Mouse (Mus musculus) CD4-positive, CD25-positive, alpha-beta regulatory T cell, adult 2 months (primary cell): ENCODE measurements at regions not wholly inside any gene's neighbourhood (a gene's known extent, or its start where the extent isn't known, plus 50 kb on each side); places are given as distances from the start of the nearest gene placed in this dataset.

Experiments
- DNase-seq: peaks from one replicate; pipeline ENCODE4 v3.0.0-alpha.2; 2012; ENCODE audit warnings: low read depth, low spot score

DNA sequence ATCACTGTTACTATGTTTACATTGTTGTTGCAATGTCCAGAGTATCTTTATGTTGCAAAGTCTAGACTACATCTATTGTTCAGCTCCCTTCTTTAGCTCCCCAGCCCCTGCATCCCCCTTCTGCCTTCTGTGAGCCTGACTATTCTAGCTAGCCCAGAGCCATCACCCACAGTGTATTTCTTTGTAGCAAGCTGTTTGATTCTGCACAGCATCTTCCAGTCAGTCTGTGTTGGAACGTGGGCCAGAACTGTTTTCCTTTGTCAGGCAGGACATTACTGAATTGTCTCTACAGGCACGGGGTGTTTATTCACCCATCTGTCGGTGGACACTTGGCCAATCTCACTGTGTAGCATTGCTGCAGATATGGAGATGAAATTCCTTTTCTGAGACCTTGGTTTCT, 295.4 kb upstream of the Trpc7 start:
- no peak for DNase-seq

DNA sequence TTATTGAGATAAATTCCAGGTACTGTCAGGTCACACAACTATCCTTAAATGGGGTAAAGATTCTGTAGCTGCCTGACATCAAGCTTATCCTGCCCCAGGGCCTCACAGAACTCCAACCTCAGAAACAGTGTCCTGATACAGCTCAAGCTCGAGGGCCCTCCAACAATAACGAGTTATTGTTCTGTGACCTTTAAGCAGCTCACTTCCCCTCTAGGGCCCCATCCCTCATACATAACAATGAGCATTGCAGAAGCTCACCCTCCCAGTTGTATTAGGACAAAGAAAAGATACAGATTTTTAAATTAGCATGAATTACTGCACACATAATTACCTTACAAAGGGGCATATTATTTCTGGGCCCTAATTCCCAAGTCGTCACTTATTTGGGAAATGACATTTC, 293.5 kb upstream of the Trpc7 start:
- no peak for DNase-seq

DNA sequence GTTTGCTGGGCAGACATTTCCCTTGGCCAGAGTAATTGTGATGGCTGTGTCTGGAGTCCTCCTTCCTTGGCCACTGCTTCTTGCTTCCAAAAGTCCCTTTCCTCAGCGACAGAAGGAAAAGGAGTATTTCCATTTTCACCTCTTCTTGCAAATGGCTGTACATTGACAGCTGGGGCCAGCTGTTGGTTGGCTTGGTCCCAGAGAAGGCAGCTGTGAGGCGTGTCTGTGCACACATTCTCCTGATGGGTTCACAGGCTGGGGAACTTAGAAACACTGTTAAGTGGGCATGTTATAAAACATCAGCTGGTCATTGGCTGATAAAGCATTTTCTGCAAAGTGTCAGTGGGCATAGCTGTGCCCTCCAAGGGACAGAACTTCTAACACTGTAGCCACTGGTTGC, 290.4 kb upstream of the Trpc7 start:
- no peak for DNase-seq

DNA sequence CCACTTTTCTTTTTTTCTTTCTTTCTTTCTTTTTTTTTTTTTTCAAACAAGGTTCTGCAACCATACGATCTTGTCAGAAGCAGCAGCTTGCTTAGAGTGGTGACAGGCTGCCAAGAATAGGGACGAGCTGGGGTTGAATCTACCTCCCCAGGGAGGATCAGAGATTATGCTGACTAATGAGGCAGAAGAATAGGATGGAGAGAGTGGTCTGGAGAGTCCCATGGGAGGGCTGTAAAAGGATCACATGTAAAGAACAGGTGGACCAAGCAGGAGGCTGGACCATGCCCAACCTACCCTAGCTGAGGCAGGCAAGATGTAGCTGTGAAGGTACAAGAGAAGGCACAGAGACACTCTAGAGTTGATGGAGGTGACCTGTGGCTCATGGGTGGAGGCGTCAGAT, 274.4 kb upstream of the Trpc7 start:
- no peak for DNase-seq

DNA sequence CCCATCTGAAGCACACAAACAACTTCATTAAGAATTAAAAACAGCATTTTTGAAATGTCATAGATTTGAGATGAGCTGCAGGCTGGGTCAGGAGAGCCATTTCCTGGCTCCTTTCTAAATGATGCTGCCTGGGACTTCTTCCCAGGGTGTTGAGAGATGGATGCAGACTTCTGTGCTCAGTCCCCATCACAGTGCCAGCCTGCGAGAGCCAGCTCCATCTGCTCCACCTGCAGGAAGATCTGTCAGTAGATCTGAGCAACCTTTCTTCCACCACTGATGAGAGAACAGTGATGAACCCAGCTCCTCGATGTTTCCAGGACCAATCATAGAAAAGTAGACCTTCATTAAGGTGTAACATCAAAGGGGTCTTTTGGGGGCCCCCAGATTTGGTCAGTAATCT, 273.8 kb upstream of the Trpc7 start:
- DNase-seq = no peak

DNA sequence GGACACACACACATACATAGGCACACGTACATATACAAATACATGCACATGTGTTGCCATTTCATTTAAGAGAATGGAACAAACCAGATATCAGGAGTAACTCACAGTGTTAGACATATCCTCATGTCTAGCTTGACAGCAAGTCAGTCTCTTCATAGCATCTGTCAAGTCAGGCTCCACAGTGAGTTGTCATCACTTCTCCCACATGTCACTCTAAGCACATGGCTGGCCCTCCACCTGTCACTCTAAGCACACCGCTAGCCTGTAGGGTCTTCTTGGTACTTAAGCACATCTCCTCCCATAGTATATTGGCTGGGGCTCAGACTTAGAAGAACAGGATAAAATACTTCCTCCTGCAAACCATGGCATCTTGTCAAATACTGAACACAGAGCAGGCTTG, 269.6 kb upstream of the Trpc7 start:
- DNase-seq = no peak

DNA sequence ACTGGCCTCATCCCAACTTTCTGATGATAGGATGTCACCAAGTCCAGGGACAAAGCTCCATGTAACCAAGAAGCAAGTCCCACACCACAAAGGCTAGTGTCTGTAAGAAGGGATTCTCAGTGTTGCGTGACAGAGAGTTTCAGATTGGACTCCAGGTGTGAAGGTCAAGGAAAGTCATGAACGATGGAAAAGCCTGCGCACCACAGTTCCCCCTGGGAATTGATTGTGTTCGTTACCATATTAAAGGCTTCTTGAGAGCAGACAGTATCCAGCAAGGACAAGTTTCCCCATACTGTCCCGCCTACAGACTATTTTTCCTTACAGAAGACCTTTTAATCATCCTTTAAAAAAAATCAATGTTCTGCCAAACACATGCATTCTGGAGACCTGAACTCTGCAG, 257.0 kb upstream of the Trpc7 start:
- DNase-seq = no peak

DNA sequence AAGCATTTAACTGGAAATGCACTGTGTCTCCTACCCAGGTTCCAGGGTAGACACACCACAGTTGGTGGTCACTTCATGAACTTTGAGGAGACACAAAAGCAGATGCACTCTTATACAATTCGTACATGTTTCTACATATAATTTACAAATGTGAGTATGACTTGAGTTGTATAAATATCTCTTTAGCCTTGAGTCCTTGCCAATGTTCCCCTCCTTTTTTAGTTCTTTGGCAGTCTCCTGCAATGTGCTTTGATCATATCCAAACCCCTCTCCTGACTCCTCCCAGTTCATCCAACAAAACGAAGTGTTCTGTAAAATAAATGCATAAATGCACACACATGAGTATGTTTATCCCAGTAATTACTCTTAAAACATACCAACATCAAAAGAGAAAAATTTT, 251.8 kb upstream of the Trpc7 start:
- DNase-seq = no peak

DNA sequence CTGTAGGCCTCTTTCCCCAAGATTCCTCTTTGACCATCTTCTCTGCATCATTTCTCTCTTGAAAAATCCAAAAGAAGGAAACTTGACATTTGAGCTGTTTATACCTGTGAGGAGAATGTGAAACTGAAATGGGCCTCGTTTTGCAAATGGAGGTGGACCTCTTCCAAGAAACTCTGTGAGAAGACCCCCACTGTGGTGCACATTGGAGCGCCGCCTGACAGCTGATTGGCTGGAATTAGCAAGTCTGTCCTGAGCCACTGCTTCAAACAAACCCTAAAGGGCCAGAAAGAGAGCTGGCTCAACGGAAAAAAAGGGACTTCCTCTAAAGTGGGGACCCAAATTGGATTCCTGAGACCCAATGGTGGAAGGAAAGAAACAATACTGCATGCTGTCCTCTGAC, 250.9 kb upstream of the Trpc7 start:
- DNase-seq = no peak

DNA sequence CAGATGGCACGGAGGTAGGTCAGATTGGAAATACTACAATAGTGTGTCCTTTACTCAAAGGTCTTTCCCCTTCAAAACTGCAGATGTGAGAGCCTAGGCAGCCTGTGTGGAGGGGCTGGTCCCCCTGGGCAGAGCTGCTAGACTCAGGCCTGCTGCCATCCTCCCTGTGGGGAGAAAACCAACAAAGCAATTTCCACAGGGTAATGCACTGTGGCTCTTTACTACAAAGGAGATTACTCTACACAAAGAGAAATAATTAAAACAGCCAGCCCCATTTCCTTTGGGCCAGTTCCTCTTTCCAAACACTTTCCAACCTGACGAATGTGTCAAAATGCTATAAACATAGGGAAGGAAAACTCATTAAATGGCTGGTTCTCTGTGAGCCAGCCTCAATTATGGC, 250.0 kb upstream of the Trpc7 start:
- DNase-seq = no peak

DNA sequence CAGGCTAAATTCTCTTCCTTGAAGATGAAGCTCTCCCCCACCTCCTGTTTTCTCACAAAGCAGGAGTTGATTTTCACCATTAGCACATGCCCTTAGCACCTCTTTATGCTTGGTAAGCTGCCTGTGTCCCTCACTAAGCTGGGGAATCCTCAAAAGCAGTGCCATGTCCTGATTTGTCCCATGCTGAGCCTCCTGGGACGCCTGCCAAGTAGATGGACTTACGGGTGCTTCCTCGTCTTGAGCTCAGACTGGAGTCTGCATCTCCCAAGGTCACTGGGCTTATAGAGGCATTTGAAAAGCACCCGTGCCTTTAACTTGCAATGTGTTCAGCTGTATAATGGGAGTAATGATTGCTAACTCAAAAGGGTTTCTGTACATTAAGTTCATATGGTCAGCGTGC, 247.1 kb upstream of the Trpc7 start:
- no peak for DNase-seq

DNA sequence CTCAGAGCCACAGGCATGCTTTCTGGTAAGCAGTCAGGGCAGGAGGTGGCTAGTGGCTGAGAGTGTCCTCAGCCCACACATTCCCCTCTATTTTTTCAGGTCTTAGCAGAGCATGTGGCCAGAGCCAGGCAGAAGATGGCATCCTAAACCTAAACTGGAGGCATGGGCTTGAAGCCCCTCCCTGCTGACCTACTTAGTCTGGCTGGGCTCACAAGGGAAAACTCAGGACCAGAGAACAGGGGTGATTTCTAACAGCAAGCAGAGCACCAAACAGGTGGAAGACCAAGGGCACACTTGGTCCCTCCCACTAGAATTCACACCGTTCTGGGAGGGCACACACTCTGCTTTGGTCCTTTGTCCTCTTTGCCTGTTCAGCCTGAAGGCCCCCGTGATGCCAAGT, 246.6 kb upstream of the Trpc7 start:
- DNase-seq = no peak

DNA sequence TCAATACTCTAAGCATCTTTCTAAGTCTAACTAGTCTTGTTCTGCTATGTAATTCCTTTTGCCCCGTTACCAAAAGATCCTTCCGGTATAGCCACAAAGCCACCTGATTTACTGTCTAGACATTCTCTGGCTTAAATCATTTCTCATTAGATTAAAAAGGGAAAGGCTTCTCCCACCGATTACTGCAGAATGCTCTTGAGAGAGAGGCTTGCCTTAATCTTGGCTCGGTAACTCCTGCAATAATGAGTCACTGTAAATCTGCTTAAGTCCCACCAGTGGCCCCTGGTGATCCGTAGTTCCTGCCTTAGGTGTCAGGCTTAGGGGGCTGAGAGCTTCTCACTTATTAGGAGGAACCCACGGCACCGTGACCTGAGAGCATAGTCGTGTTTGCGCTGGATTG, 220.1 kb upstream of the Trpc7 start:
- no peak for DNase-seq

DNA sequence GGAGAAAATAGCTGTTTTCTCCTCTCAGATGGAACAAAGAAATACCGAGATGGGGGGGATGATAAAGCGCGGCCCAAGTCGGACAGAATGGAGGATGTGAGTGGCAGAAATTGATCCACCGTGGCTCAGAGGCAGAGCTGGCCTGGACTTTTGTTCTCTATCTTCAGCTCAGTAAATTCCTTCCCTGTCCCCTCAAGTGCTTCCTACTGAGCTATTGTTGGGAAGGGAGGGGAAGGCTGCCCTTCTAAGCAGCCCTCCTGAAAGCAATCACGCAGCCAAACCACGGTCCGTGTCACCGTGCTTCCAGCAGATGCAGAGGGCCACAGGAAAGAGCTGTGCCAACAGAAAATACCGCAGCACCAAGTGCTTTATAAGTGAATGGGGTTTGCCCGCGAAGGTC, 212.2 kb upstream of the Trpc7 start:
- DNase-seq = no peak

DNA sequence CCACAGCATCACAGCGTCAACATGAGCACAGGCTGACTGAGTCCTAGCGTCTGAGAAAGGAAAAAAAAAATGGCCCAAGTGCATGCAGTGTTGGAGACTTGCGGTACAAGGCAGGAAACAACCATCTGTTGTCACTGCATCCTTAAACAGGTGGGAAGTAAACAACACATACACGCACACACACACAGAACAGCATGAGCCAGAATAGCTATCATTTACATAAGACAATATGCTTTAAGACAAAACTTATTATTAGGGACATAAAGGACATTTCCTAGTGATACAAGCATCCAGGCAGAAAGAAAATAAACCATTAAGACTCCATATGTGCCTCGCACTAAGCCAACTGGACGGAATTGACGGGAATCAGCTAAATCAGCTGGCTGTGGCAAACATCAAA, 203.8 kb upstream of the Trpc7 start:
- no peak for DNase-seq

DNA sequence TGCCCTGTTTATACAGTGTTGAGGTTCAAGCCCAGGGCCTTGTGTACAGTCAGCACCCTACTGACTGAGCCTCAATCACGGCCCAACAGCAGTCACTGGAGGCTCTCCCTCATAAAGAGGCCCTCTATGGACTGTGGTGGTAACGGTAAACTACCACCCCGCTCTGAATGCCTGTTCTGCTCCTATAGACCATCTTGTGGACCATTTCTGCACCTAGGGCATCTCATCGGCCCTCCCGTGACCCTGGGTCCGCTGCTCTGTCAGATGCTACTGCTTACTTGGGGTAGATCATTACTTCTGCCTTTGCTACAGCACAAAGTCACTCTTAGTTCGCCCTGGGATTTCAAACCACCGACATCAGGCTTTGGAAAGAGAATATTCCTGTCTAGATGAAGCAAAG, 196.1 kb upstream of the Trpc7 start:
- no peak for DNase-seq

DNA sequence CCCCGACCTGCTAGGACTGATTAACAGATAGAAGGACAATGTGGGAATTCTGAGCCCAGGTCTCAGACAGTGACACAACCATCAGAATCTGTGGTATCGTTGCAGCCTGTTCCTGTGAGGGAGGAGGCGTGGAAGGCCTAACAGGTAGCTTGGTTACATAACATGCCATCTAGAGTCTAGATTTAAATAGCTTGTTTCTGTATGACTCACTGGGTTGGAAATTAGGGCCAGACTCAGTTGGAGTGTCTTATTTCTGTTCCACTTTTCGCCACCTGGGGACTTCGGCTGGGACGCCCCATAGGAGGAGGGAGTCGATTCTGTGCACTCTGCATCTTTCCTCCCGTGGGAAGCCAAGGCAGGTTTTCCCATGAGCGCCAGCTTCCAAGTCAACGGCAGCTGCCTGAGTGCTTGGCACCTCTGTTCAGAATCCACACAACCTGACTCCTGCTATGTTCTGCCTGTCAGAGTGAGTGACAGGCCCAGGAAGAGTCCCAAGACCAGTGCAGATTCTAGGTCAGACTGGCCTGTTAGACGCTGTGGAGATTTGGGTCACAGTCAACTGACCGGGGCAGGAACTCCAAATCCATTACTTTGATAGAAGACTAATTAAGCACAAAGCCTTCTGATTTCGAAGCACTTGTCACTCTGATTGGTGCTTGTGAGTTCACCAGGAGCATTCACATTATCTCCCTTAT, 193.7 kb upstream of the Trpc7 start:
- no peak for DNase-seq

DNA sequence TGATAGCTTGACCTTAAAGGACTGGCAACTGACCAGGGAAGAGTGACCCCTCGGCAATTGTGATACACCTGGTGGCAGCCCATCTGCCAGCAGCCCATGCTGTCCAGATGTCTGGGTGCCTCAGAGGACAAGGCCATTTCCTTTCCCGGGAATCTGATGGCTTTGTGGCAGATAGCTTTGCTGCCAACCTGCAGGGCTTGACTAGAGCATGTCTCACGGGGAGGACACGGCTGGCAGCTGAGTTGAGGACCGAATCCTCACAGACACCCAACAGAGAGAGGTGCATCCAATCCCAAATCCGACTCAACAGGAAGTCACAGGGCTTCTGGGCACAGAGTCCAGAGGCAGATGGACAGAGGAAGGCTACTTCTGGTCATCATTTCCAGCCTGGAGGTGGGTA, 192.2 kb upstream of the Trpc7 start:
- no peak for DNase-seq

DNA sequence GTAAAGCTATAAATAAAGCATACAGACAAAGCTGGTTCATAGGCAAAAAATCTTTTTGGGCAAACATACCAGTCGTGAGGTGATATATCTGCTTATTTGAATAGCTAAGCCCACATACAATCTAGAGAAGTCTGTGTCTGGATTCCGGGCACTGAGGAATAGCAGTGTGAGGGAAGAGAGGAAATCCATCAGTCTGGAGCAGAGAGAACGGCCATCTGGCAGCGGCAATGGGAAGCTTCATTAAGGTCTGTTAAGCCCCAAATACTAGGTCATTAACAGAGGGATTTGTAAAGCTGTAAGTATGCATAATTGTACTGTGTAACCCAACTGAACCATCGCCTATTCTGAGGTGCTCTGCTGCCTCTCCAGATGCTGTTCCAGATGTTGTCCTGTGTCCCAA, 191.6 kb upstream of the Trpc7 start:
- DNase-seq = no peak

DNA sequence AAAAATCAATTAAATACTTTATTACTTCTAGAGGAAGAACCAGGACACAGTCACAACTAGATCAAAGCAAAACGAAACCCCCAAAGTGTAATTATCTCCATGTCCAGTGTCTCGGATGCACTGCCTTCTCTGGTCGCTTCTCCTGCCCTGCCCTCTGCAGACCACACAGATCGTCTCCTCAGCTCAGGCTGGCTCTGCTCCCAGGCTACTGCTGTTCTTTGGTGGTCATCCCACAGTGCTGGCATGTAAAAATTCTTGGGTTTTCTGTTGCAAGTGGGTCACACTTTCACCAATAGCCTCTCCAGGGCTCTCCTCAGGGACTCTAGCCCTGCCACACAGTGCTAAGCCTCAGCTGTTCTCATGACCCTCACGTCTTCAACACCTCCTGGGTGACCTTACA, 188.0 kb upstream of the Trpc7 start:
- DNase-seq = no peak

DNA sequence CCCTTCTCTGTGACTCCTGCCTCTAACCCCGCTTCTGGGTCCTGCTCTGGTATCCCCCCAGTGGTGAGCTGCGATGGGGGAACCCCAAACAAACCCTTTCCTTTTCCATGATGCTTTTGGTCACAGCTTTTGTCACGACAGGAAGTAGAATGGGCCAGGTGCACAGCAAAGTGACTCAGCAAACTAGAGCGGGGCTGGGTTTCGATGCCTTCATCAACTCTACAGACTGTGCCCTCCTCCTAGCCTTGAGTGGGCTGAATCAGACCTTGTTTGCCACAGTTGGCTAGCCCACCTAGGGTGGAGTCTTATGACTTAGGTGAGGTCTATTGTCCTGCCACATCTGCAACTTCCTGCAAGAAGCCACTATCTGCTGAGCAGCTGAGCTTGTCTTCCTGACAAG, 174.7 kb upstream of the Trpc7 start:
- no peak for DNase-seq

DNA sequence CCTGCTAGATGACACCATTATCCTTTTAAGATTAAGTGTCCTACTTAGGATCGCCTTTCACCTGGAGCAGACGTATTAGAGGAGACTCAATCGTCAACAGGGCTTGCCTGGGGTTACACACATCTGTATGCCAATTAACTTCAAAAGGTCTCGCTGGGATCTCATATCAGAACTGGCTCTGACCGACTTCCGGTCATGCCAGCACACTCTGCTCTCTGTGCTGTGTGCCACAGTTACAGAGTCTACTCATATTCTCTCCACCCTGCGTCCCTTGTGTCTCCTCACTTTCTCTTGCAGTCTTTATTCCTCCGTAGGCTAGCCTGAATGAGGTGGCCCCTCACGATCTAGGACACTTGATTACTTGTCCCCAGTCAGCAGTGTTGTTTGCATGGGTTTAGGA, 165.9 kb upstream of the Trpc7 start:
- DNase-seq = no peak

DNA sequence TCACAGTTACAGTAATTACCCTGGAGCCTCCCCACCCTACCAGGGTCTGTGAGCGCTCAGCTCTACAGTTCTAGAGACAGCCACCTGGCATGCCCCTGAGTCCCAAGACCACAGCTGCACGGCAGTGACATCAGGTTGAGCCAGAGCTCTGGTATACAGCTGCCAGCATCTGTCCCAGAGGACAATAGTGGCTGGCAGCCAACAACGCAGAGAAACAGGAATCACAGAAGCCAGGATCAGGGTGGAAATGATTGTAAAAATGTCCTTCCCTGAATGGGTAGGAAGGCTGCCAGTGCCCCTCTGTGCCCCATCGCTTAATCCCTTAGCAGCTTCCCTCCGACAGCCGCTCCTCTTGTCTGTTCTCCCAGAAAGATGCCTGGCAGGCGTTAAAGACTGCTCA, 165.3 kb upstream of the Trpc7 start:
- no peak for DNase-seq

DNA sequence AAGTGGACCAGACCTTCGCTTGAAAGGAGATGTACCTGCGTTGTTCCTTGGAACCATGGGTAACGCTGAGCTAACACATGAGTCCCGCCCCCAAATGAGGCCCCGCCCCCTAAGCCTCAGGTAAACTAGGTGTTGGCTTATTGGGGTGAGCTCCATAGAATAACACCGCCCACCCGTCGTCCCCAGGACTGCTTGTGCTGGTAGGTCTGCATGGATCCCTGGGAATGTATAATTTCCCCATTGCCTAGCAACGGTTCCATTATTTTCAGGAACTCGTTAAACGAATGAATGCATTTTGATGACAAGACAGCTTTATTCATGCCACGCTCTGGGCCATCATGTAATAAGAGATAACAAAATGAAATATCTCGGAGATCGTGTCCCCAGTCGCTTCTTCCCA, 161.0 kb upstream of the Trpc7 start:
- no peak for DNase-seq
